Mouse (Mus musculus) brown adipose tissue, adult 24 weeks (tissue): Measurements from ENCODE around the gene Ncf1. TPM values are rescaled to one million over a fixed set of nuclear protein-coding genes. Genes with fewer than 3 reads are reported as not detected.

Experiments
- H3K27ac ChIP-seq: fragments of 200-500 bp; replicated peaks from 2 replicates; pipeline ENCODE4 v1.5.1; 2012; ENCODE audit warnings: low read depth, mild to moderate bottlenecking, low read length
- H3K4me1 ChIP-seq: fragments of 200-500 bp; 2 replicates; pipeline ENCODE4 v1.6.1; 2012; ENCODE audit warnings: low read length, mixed read lengths; ENCODE audit not compliant: control insufficient read depth, insufficient read depth, insufficient read length
- H3K4me3 ChIP-seq: fragments of 200-500 bp; 2 replicates; pipeline ENCODE4 v1.5.1; 2012; ENCODE audit warnings: low read depth, mild to moderate bottlenecking, low read length, moderate library complexity; ENCODE audit not compliant: insufficient read depth
- polyA plus RNA-seq: library from polyadenylated mRNA; stranded (reverse); fragments of >200 nt; gene quantifications from 2 replicates; pipeline ENCODE4 v1.2.4, GENCODE M21; 2012; ENCODE audit not compliant: missing spikeins, insufficient read depth, insufficient read length

The Ncf1 gene
- polyA plus RNA-seq = 1.9 and 3.1 TPM in 2 replicates

- peaks cover 10% of the 10 kb centered on the region; the same call in 1 of the 2 replicates for H3K4me1 ChIP-seq
- peak within 1 kb of the TSS; percentile 74; the same call in 1 of the 2 replicates for H3K27ac ChIP-seq
- H3K4me3 ChIP-seq = peak within 1 kb of the TSS; percentile 37
These were observed at the start of gene Ncf1 for GRCm38 (mm10) chr5:134229391-134229790. TSS of gene Ncf1 (minus strand) at chr5:134229625.

GRCm38 (mm10) chr5:134277109-134277508 lies 47.7 kb upstream of the Ncf1 start:
- H3K4me3 ChIP-seq = no peak overlapping the region
- peaks cover 2% of the 10 kb centered on the region for H3K4me1 ChIP-seq
- no peak overlapping the region for H3K27ac ChIP-seq

- Histone ChIP-seq H3K27ac (0 out of 2 replicates have a peak overlapping the region, but pooled peaks have one; percentile 19), H3K4me3 (no peak overlapping the region), H3K4me1 (peaks cover 2% of the 10 kb centered on the region)
These were observed 46.1 kb upstream of the Ncf1 start for GRCm38 (mm10) chr5:134275556-134275955.

GRCm38 (mm10) chr5:134275021-134275420 lies 45.6 kb upstream of the Ncf1 start:
- 0 out of 2 replicates have a peak overlapping the region, but pooled peaks have one; percentile 39 for H3K27ac ChIP-seq

GRCm38 (mm10) chr5:134273761-134274160 lies 44.3 kb upstream of the Ncf1 start:
- H3K4me1 ChIP-seq = peaks cover 2% of the 10 kb centered on the region
- no peak overlapping the region for H3K27ac ChIP-seq
- H3K4me3 ChIP-seq = no peak overlapping the region

More at GRCm38 (mm10) chr5:134275021-134275420, 45.6 kb upstream of the Ncf1 start:
- H3K4me3 ChIP-seq = no peak overlapping the region
- H3K4me1 ChIP-seq = peaks cover 2% of the 10 kb centered on the region

GRCm38 (mm10) chr5:134272761-134273160 lies 43.3 kb upstream of the Ncf1 start:
- Histone ChIP-seq H3K4me3 (no peak overlapping the region), H3K4me1 (peaks cover 2% of the 10 kb centered on the region), H3K27ac (no peak overlapping the region)

- H3K4me3 ChIP-seq = no peak overlapping the region
- H3K27ac ChIP-seq = no peak overlapping the region
- H3K4me1 ChIP-seq = peaks cover 2% of the 10 kb centered on the region
These were observed 42.0 kb upstream of the Ncf1 start for GRCm38 (mm10) chr5:134271421-134271820.

- H3K4me1 ChIP-seq = peaks cover 2% of the 10 kb centered on the region
- no peak overlapping the region for H3K4me3 ChIP-seq
- no peak overlapping the region for H3K27ac ChIP-seq
These were observed 41.1 kb upstream of the Ncf1 start for GRCm38 (mm10) chr5:134270566-134270965.

GRCm38 (mm10) chr5:134269751-134270150 lies 40.3 kb upstream of the Ncf1 start:
- Histone ChIP-seq H3K27ac (no peak overlapping the region), H3K4me3 (no peak overlapping the region), H3K4me1 (peaks cover 1% of the 10 kb centered on the region; the same call in 1 of the 2 replicates)

GRCm38 (mm10) chr5:134268751-134269150 lies 39.3 kb upstream of the Ncf1 start:
- no peak overlapping the region for H3K27ac ChIP-seq
- no peaks in the 10 kb centered on the region for H3K4me1 ChIP-seq
- no peak overlapping the region for H3K4me3 ChIP-seq

GRCm38 (mm10) chr5:134266404-134266803 lies 37.0 kb upstream of the Ncf1 start:
- no peak overlapping the region for H3K27ac ChIP-seq
- no peak overlapping the region for H3K4me3 ChIP-seq
- no peaks in the 10 kb centered on the region for H3K4me1 ChIP-seq

- Histone ChIP-seq H3K4me3 (no peak overlapping the region), H3K4me1 (no peaks in the 10 kb centered on the region), H3K27ac (no peak overlapping the region)
These were observed 36.5 kb upstream of the Ncf1 start for GRCm38 (mm10) chr5:134265890-134266289.

GRCm38 (mm10) chr5:134260001-134260636 lies 30.7 kb upstream of the Ncf1 start:
- Histone ChIP-seq H3K27ac (no peak overlapping the region), H3K4me1 (no peaks in the 10 kb centered on the region), H3K4me3 (no peak overlapping the region)

GRCm38 (mm10) chr5:134258934-134259333 lies 29.5 kb upstream of the Ncf1 start:
- H3K4me3 ChIP-seq = no peak overlapping the region
- H3K4me1 ChIP-seq = no peaks in the 10 kb centered on the region
- no peak overlapping the region for H3K27ac ChIP-seq

- Histone ChIP-seq H3K4me3 (no peak overlapping the region), H3K4me1 (no peaks in the 10 kb centered on the region), H3K27ac (no peak overlapping the region)
These were observed 29.0 kb upstream of the Ncf1 start for GRCm38 (mm10) chr5:134258395-134258794.

- Histone ChIP-seq H3K4me1 (no peaks in the 10 kb centered on the region), H3K4me3 (no peak overlapping the region), H3K27ac (no peak overlapping the region)
These were observed 28.1 kb upstream of the Ncf1 start for GRCm38 (mm10) chr5:134257349-134258031.
